Mouse (Mus musculus) kidney, postnatal 14 days (tissue): ENCODE measurements around the gene Spsb4.
A peak's percentile ranks its signal among the peaks of the same experiment; 100 is the strongest.

ENCODE experiments used
- DNase-seq: peaks from one replicate; pipeline ENCODE4 v3.0.0; 2022; ENCODE audit warnings: mixed read lengths

Spsb4 gene

DNA sequence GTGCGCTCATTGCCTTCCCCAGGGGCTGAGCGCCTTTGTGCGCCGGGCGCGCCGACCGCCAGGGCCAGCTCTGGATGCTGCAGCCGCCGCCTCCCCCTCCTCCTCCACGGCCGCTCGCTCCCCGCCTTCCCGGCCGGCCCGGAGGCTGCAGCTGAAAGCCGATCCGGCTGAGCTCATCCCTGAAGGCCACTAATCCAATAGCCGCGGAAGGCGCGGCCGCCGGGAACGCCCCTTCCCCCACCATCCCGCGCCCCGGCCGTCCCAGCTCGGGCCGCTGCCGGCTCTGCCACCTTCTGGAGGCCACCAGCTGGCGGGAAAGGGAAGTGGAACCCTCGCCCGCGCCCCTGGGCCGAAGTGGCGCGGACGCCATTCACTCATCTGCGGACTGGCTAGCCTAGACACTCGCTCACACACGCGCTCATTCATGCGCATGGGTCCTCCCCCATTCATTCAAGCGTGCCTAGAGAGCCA is at the start of gene Spsb4:
Gene Spsb4, minus strand, starts transcription at position 167 of the 471 bp plus-strand sequence.
- DNase-seq, result peak; percentile 91

DNA sequence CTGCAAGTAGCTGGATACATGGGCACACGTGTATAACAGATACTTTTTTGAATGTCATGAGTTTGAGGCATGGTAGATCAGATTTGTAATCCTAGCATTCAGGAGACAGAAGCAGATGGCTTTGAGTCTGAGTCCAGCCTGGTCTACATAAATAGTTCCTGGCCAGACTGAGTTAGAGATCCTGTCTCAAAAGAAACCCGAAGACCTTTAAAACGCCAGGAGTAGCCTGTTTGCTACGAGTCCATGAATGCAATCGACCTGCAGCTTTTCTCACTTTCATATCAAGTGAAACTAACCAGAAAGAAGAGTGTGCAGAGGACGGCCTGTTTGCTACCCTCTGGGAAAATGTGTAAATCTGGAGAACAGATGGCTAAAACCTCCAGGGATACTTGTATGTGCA is 49.1 kb upstream of the Spsb4 start:
- no peak for DNase-seq

DNA sequence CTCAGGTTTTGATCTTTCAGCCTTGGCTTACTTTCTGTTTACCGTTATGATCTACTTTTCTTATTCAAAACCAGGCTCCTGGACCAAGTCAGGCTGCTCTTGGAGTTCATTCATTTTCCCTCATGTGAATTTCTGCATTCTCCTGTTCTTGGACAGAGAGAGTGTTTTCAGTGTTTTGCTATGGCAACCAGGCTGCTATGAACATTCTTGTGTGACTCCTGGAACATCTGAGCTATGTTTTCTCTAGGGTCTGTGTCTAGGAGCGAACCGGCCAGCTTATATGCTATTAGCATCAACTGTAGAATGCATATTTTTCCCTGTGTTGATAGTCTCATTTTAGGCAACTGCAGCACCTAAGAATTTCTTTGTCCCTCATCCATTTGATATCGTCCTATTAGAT is 47.2 kb upstream of the Spsb4 start:
- DNase-seq, result no peak

DNA sequence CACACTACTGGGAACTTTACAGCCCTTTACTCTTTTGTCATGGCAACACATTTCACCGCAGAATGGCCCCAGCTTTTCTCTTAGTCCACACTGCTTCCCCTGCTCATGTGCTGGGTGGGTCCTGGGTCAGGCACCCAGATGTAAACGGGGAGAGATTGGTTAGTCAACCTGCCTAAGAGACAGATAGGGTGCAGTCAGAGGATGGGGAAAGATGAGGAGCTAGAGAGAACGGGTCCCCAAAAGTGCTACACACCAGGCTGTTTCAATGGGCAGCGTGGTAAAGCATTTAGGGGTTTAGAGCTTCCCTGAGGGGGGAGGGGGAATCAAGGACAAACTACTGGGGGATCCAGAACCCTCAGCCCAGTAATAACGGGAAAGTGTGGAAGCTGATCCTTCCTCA is 46.6 kb upstream of the Spsb4 start:
- no peak for DNase-seq

DNA sequence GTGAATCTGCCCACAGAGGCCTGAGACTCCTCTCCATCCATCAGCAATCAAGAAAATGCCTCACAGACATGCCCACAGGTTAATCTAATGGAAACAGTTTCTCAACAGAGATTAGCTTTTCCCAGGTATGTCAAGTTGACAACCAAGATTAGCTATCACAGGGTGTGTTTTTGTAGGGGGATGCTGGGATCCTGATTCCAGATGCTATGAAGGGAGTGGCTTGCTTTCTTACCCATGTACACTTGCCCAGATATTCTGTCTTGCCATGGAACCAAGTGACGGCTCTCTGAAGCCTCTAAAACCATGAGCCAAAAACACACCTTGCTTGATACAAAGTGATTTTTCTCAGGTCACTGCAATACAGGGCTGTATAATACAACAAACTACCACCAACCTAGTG is 45.5 kb upstream of the Spsb4 start:
- DNase-seq, result no peak

DNA sequence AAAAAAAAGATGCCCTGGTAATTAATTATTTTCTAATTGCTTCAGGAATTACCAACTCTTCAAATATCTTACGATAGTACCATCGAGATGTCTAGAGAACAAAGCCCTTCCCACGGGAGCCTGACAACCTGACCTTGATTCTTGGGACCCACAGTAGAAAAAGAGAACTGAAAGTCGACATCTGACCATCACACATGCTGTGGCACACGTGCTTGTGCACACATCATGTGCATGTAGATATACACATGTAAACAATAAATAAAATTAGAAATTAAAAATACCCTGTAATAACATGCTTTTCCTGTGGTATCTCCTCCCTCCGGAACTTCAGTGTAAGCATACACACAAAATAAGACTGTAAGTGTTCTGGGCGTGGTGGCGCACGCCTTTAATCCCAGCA is 43.1 kb upstream of the Spsb4 start:
- DNase-seq, result no peak

DNA sequence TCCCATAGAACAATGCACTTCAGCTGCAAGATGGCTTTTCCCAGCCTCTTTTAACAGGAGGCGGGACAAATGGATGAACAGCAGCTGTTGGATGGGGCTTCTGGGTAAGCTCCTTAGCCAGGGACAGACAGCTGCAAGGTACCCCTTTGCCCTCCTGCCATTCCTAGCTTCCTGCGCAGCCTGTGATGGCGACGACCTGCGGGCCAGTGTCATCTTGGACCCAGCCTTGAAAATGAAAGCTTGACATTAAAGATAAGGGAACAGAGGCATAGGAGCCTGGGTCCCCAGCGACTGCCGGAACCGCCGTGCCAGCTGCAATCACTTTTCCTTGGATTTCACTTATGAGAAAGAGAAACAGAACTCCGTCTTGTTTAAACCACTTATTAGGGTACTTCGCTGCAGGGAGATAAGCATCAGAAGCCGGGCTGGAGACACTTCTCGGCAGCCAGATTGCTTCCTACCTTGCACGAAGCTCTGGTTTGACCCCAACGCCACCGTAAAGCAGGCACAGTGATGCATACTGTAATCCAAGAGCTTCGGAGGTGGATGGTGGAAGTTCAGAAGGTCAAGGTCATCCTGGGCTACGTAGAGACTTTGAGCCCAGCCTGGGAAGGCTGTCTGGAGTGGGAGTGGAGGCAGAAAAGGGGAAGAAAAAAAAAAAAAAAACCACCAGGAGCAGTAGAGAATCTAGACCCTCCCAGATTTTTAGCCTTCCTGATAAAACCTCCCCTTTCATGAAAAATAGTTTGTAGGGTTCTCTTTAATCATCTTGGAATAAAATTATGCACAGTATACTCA is 38.1 kb upstream of the Spsb4 start:
- no peak for DNase-seq

DNA sequence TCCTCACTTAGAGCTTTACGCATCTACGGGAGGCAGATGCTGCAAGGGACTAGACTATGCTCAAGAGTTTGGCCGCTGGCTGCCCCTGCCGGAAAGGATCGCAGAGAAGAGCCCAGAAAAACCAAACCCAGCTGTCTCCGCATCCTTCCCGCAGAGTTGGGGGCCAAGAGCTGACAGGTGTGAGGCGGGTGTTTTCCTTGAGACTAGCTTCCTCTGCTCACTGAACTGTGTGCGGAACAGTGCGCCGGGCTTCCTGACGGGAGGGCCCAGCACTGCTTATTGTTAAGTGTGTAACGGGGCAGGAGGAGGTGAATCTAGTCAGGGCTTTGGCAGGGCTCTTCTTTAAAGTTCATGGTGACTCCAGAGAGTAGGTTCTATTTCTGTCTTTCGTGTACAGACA is 37.3 kb upstream of the Spsb4 start:
- DNase-seq, result peak; percentile 47

DNA sequence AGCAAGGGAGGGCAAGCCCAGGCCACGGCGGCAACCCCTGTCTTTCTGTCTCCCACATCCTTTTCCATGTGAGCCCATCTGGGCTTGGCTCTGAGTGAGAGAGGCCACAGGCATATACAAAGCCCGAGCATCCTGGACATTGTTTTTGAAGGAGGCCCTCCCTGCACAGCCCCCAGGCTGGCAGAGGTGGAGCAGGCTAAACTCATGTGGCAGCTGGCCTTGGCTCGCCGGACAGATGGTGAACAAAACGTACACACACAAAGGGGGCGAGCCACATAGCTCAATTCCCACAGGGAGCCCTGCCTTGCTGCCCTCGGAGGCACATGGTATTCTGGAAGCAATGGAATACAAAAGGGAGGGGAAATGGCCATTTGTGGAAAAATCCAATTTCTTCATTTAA is 32.5 kb upstream of the Spsb4 start:
- no peak for DNase-seq

DNA sequence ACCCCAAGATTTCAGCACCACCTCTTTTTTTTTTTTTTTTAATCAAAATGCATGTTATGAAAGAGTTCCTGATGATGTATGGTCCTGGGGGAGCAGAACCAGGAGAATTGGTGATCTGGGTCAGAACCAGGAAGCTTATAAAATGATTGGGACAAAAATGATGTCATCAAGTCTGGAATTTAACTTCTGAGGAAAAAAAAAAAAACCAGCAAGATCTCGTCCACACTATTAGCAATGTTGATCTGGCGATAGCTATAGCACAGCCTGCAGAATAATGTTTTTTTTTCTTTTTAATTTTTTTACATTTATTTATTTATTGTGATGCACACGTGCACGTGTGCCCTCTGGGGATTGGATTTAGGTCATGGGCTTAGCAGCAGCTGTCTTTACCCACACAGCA is 27.6 kb upstream of the Spsb4 start:
- DNase-seq, result no peak

DNA sequence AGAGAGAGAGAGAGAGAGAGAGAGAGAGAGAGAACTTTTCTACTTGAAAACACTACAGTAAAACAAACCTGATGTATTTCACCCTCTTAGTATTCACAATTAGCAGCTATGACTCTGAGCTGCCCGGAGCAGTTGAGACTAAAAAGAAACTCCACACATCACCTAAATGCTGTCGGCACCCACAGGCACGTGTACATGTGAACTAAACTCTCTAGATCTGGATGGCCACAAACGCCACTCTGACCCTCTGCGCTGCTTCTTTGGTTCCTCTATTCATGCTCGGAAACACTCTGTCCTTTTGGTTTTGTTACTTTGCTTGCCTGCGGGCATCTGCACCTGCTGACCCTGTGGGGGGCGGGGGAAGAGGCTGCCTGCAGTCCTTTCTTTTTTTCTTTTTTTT is 23.0 kb upstream of the Spsb4 start:
- DNase-seq, result no peak

DNA sequence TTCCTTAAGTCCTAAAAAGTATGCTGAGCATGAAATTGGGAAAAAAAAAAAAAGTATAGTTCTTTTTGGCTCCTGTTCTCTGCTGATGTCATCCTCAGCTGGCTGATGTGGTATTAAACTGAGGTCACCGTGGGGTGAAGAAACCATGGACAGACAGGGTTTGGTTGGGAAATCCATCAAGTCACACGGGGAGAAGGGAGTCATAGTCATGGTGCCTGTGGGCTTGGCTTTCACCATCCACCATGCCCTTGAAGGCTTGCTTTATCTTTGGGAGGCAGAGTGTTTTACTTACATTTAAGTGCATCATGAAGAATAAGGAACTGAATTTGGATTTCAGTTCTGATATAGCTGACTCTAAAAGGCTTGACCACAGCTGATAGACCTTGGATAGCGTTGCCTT is 19.4 kb upstream of the Spsb4 start:
- no peak for DNase-seq

DNA sequence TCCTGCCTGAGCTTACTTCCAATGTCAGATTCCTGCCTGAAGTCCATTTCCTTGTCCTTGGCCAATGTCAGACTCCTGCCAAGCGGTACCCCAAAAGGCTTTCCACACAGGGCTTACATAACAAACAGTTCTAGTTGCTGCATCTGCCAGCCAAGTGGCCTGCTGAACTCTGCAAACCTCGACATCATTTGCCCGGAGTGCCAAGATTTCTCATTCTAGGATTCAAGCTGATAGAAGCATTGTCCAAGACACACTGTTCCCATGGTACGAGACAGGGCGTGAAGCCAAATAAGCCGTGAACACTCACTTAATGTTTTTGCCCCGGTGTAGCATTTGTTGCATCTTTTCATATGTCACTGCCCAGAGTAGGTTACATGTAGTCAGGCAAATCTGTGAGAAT is 18.0 kb upstream of the Spsb4 start:
- DNase-seq, result peak; percentile 11

DNA sequence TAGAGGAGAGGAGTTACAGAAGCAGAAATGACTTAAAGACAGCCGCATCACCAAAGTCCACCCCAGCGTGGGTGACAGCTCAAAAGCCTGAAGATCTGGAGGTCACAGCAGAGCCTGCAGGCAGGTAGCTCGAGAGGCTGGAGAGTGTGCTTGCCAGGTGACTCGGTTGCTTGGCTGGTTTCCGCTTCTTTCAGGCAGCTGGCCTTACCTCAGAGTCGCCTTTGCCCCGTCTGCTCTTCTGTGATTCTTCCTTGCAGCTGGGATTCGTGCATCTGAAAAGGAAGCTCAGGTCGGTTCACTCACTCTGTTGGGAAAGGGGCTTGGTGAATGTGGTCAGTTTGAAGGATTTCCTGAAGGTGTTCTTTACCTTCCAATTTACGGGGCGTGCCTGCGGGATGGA is 8.7 kb upstream of the Spsb4 start:
- no peak for DNase-seq

DNA sequence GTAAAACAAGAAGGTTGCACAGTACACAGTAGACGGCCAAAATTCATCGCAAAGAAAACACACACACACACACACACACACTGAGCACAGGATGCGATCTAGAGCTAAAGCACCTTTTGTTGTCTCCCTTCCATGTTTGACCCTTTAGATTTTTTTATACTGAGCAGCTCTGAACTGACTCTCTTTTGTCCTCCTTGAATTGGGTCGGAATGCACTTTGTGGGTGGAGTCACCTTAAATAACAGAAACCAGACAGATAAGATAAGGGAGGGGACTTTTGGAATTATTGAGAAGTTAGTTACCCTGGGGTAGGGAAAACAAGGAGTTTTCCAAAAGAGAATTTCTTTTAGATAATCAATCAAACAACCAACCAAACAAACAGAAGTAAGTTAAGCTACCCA is 7.4 kb upstream of the Spsb4 start:
- DNase-seq, result no peak

DNA sequence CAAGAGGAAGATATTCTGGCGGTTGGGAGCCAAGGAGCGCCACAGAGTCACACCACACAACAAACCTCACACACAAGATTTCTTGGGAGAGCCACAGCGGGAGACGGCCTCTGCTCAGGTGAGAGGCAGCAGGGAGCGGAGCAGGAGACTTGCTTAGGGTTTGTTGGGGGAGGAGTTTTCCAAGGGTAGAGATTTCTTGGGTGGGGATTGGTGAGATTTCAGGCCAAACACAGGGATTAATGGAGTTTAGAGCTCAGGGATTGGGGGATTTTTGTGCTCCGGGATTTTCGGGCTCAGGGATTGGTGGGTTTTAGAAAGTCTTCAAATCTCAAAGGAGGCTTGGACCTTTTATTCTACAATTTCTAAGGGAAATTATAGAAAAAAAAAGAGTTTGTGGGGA is 5.8 kb upstream of the Spsb4 start:
- no peak for DNase-seq

DNA sequence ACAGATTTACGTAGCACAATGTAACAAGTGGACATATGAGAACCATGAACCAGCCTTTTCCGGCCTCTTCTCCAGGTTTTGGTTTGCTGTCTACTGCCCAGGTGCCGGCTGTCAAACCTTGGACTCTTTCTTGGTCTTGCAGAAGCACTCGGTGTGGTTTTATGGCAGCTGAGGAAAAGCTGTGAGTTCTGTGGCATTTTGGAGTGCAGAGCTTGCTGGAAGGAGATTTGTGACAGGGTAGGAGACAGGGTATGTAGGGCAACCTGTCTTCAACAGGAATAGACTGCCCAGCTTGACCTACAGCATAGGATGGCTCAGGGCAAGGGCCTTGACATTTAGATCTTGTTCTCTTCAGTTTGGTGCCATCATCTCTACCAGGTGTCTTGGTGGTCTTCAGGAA is 4.3 kb upstream of the Spsb4 start:
- no peak for DNase-seq

DNA sequence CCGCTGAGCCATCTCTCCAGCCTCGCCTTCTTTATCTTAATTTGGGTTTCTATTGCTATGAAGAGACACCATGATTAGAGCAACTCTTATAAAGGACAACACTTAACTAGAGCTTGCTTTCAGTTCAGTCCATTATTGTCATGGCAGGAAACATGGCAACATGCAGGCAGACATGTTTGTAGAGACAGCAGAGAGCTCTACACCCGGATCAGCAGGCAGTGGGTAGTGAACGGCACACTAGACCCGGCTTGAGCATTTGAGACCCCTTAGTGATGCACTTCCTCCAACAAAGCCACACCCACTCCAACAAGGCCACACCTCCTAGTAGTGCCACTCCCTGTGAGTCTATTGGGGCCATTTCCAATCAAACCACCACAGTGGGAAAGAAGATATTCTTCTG is 3.7 kb upstream of the Spsb4 start:
- no peak for DNase-seq

DNA sequence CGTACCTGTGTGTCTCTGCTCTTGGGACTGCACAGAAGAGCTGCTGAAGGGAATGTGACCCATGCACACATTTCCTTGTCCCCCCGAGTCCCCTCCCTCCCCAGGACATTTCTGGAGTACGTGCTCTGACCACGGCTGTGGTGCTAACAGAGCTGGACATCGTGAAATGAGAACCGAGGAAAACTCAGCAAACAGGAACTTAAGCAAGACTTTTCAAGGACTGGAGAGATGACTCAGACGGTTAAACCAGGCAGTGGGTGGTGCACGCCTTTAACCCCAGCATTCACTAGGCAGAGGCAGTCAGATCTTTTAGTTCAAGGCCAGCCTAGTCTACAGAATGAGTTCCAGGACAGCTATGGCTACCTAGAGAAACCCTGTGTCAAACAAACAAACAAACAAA is 1.5 kb upstream of the Spsb4 start:
- no peak for DNase-seq

DNA sequence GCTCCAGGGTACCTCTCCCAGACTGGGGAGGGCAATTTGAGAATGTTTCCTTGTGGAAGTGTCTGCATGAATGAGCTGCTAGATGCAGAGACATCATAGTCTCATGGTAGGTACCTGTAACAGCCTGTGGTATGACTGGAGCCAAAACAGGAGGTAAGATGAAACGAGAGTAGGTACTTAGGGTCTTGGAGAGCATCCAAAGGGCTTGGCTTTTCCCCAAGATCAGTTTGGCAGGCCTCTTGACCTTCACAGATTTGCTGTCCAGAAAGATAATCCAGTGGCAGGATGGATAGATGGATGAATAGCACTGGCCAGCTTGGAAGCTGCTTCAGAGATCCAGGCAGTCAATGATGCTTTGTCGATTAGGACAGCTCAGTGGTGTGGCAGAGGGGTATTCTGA is 1.0 kb upstream of the Spsb4 start:
- DNase-seq, result no peak

DNA sequence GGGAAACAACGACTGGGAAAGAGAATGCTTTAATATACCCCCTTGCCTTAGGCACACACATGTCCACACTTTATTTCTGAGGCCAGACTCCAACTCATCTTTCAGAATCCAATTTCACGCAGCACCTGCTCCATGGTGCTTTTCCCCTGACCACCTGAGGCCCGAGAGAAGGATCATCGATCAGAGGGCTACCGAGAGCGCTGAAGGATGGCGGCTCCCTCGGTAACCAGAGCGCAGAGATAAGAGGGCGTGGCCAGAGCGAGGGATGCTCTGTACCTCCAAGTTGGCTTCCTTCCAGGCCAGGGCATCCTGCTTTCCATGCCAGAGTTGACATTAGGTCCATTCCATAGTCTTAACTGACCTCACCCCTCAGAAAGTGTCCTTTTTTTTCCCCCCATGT is 588 bp upstream of the Spsb4 start:
- DNase-seq, result peak; percentile 30

DNA sequence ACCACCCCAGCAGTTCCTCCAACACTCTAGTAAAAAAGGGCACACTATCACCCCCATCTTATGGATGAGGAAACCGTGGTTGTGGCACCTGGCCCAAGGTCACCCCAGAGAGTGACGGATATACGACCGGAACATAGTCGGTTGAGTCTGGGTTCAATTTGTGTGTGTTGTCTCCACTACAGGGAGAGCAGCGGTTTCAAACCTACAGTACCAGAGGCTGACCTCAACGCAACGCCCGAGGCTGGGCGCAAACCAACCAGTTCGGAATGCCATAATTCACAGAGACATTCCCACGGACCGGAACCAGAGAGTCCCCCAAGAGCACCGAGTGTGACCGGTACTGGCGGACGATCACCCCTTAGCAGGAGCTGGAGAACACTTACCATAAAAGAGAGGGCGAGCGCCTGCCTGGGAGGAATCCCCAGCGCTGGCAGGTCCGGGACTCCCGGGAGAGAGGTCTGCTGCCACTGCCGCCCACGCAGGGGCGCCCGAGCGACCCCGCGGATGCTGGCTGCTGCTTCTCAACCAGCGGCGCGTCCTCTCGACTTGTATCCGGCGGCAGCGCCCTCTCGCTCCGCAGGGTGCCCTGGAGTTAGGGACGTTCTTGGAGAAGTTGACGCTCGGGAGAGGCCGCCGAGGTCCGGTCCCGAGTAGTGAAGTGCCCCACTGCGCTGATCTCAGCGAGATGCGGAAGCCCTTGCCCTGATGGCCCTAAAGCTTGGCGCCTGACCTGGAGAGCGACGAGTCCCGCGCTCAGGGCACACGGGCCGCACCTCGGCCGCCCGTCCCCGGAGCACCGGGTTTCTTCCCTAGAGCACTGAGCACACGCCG is 617 bp downstream of the Spsb4 start:
- DNase-seq, result peak; percentile 81

DNA sequence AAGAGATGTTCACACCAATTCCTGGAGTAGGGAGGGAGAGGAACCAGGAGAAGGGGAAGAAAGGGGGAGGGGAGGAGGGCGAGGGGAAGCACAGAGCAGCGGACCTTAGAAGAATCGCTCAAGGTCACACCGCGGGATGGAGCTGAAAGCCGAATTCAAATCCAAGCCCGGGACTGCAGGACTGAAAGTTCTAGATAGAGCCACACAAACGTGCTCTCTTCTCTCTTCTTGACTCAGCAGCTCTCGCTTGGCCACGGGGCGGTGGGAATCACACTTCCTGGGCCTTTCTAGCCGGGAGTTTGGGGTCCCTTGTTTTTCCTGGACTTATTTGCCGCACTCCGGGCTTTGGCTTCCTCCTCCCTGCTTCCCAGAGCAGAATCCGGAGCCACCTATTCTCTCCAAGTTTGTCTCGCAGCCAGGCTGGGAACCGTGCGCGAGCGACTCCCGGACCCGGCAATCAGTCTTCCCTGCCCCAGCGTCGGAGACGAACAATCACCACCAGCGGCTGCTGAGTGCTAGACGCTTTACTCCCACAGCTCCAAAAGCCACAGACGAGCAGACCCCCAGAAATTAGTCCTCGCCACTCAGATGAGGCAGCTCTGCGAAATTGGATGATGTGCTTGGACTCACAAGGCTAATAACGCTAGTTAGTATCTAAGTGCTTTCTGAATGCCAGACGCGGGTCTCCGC is 1.4 kb downstream of the Spsb4 start:
- DNase-seq, result peak; percentile 40

DNA sequence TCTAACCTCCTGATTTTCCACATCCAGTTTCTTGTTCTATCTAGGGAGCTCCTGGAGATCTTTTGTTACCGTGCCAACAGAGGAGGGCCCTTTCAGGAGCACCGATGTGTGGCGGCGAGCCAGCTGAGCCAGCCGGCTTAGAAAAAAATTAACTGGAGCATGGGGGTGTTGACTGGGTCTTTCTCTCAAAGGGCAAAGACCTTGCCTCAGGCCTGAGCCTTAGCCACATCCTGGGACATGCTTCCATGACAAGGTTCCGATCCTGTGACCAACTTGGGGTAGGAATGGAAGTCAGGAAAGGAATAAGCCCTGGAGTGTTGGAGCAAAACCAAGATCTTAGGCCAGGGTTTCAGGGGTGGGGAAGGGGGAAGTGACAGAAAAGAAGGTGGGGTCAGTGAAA is 2.9 kb downstream of the Spsb4 start:
- DNase-seq, result peak; percentile 93
